Mouse (Mus musculus): ENCODE data around the gene Atp6v0a1. TPM values are rescaled to one million over a fixed set of nuclear protein-coding genes. Genes with fewer than 3 reads are reported as not detected.

Atp6v0a1 gene
- polyA plus RNA-seq, 1 experiment = 55.2 TPM

GRCm38 (mm10) chr11:101061049-101061448 is 51.8 kb downstream of the Atp6v0a1 start:
- TF ChIP-seq GATA1 (IDR thresholded peaks at IDR 0.05; ENCODE audit: low read length) = no peak

GRCm38 (mm10) chr11:101062165-101062884 is 53.1 kb downstream of the Atp6v0a1 start:
- TF ChIP-seq GATA1 (IDR thresholded peaks at IDR 0.05; ENCODE audit: low read length) = no peak

GRCm38 (mm10) chr11:101062971-101063675 is 53.9 kb downstream of the Atp6v0a1 start:
- TF ChIP-seq GATA1 (IDR thresholded peaks at IDR 0.05; ENCODE audit: low read length) = no peak

GRCm38 (mm10) chr11:101063676-101064327 is 54.5 kb downstream of the Atp6v0a1 start:
- TF ChIP-seq GATA1 (IDR thresholded peaks at IDR 0.05; ENCODE audit: low read length) = peak; percentile 36

- no peak for TF ChIP-seq GATA1 (IDR thresholded peaks at IDR 0.05; ENCODE audit: low read length)
Measured at GRCm38 (mm10) chr11:101064462-101064861, 55.2 kb downstream of the Atp6v0a1 start.

GRCm38 (mm10) chr11:101065002-101065401 is 55.8 kb downstream of the Atp6v0a1 start:
- TF ChIP-seq GATA1 (IDR thresholded peaks at IDR 0.05; ENCODE audit: low read length) = no peak

- TF ChIP-seq GATA1 (IDR thresholded peaks at IDR 0.05; ENCODE audit: low read length) = no peak
Measured at GRCm38 (mm10) chr11:101066549-101067412, 57.5 kb downstream of the Atp6v0a1 start.

- no peak for TF ChIP-seq GATA1 (IDR thresholded peaks at IDR 0.05; ENCODE audit: low read length)
Measured at GRCm38 (mm10) chr11:101069391-101070188, 60.3 kb downstream of the Atp6v0a1 start, which contains the start of gene Naglu. Gene Naglu (plus strand): TSS chr11:101070012.

- no peak for TF ChIP-seq GATA1 (IDR thresholded peaks at IDR 0.05; ENCODE audit: low read length)
Measured at GRCm38 (mm10) chr11:101070189-101070527, 60.9 kb downstream of the Atp6v0a1 start.

- no peak for TF ChIP-seq GATA1 (IDR thresholded peaks at IDR 0.05; ENCODE audit: low read length)
Measured at GRCm38 (mm10) chr11:101070987-101071386, 61.7 kb downstream of the Atp6v0a1 start.

- TF ChIP-seq GATA1 (IDR thresholded peaks at IDR 0.05; ENCODE audit: low read length) = no peak
Measured at GRCm38 (mm10) chr11:101071810-101072428, 62.7 kb downstream of the Atp6v0a1 start.

GRCm38 (mm10) chr11:101078121-101078520 is 68.9 kb downstream of the Atp6v0a1 start, which contains the start of gene Hsd17b1:
Gene Hsd17b1 (plus strand): TSS chr11:101078411.
- no peak for TF ChIP-seq GATA1 (IDR thresholded peaks at IDR 0.05; ENCODE audit: low read length)

- no peak for TF ChIP-seq GATA1 (IDR thresholded peaks at IDR 0.05; ENCODE audit: low read length)
Measured at GRCm38 (mm10) chr11:101079746-101080145, 70.5 kb downstream of the Atp6v0a1 start.

GRCm38 (mm10) chr11:101080421-101080820 is 71.2 kb downstream of the Atp6v0a1 start:
- TF ChIP-seq GATA1 (IDR thresholded peaks at IDR 0.05; ENCODE audit: low read length) = no peak

All from G1E-ER4 (cell line).